8 mouse cellular contexts compared by ENCODE assay signal in genomic region chr5:112153675-112154085, GRCm38 (mm10).
DNase-seq lines count a peak whose midpoint lies in the region; ATAC-seq lines count a peak whose summit lies in the region.

No protein-coding gene starts in this region.

- no peaks in the 10 kb centered on the region for H3K9me3 ChIP-seq in lung, embryonic 15.5 days

- peak overlapping the region; percentile 23; the same call in 1 of the 2 replicates for H3K9ac ChIP-seq in lung, embryonic 15.5 days

- peak overlapping the region; percentile 34 for H3K4me3 ChIP-seq in lung, embryonic 15.5 days

- H3K36me3 ChIP-seq in lung, embryonic 15.5 days: no peaks in the 10 kb centered on the region

- H3K4me2 ChIP-seq in lung, embryonic 15.5 days: peak overlapping the region; percentile 72

- peak; percentile 77 for DNase-seq in MN1 (ENCODE audit: low spot score)
- peak; percentile 76 for DNase-seq in cerebellum, adult 8-10 months
- peak; percentile 71 for DNase-seq in layer of hippocampus, adult 9-10 months (ENCODE audit: low spot score)
- peak; percentile 91 for DNase-seq in ovary, postnatal 10 days (ENCODE audit: low spot score)
- DNase-seq in thymus, postnatal 0 days (ENCODE audit: low spot score): peak; percentile 76

- peaks cover 13% of the 10 kb centered on the region for H3K27me3 ChIP-seq in lung, embryonic 15.5 days

- no peak overlapping the region for H3K27ac ChIP-seq in lung, embryonic 15.5 days

- H3K4me1 ChIP-seq in lung, embryonic 15.5 days: no peaks in the 10 kb centered on the region

- ATAC-seq in frontal cortex, adult (ENCODE audit: low TSS enrichment): peak; percentile 78
- peak; percentile 68 to 83 for ATAC-seq in hematopoietic stem cell, adult 5-6 weeks (replicated peaks in 1 of 2; ENCODE audit: insufficient read depth in 1 of 2, low FRiP score in 2 of 2, low TSS enrichment in 1 of 2, low read depth in 1 of 2, poor library complexity in 2 of 2, severe bottlenecking in 2 of 2)
- ATAC-seq in lung, embryonic 15.5 days (ENCODE audit: borderline replicate concordance, extremely low read depth, low FRiP score, low TSS enrichment): peak; percentile 60

- WGBS in lung, embryonic 15.5 days: 1% methylated on average over 39 of the region's 39 CpGs
